Mouse (Mus musculus): ENCODE data around the gene Dlk1. TPM values are rescaled to one million over a fixed set of nuclear protein-coding genes. Genes with fewer than 3 reads are reported as not detected.
A peak's percentile ranks its signal among the peaks of the same experiment; 100 is the strongest.

The Dlk1 gene
- total RNA-seq, 2 experiments from 2014 or later = not detected

- ATAC-seq (replicated peaks; ENCODE audit: poor library complexity, severe bottlenecking) = peak; percentile 65
These were observed 14.9 kb upstream of the Dlk1 start for GRCm38 (mm10) chr12:109437559-109438350.

GRCm38 (mm10) chr12:109438383-109438782 lies 14.2 kb upstream of the Dlk1 start:
- no peak for ATAC-seq (replicated peaks; ENCODE audit: poor library complexity, severe bottlenecking)

- no peak for ATAC-seq (replicated peaks; ENCODE audit: poor library complexity, severe bottlenecking)
These were observed 12.6 kb upstream of the Dlk1 start for GRCm38 (mm10) chr12:109439974-109440373.

- ATAC-seq (replicated peaks; ENCODE audit: poor library complexity, severe bottlenecking) = peak; percentile 55
These were observed 11.3 kb upstream of the Dlk1 start for GRCm38 (mm10) chr12:109441366-109441765.

- ATAC-seq (replicated peaks; ENCODE audit: poor library complexity, severe bottlenecking) = no peak
These were observed 10.5 kb upstream of the Dlk1 start for GRCm38 (mm10) chr12:109442115-109442514.

- no peak for ATAC-seq (replicated peaks; ENCODE audit: poor library complexity, severe bottlenecking)
These were observed 9.3 kb upstream of the Dlk1 start for GRCm38 (mm10) chr12:109443276-109443675.

- no peak for ATAC-seq (replicated peaks; ENCODE audit: poor library complexity, severe bottlenecking)
These were observed 7.6 kb upstream of the Dlk1 start for GRCm38 (mm10) chr12:109444999-109445398.

- ATAC-seq (replicated peaks; ENCODE audit: poor library complexity, severe bottlenecking) = peak; percentile 42
These were observed 7.0 kb upstream of the Dlk1 start for GRCm38 (mm10) chr12:109445499-109446235.

- ATAC-seq (replicated peaks; ENCODE audit: poor library complexity, severe bottlenecking) = peak; percentile 27; the same call in 1 of the 2 replicates
These were observed 6.2 kb upstream of the Dlk1 start for GRCm38 (mm10) chr12:109446236-109446941.

- ATAC-seq (replicated peaks; ENCODE audit: poor library complexity, severe bottlenecking) = 0 out of 2 replicates have a peak, but pooled peaks have one; percentile 20
These were observed 2.9 kb upstream of the Dlk1 start for GRCm38 (mm10) chr12:109449421-109450411.

GRCm38 (mm10) chr12:109453065-109453997 lies 708 bp downstream of the Dlk1 start:
- peak; percentile 46 for ATAC-seq (replicated peaks; ENCODE audit: poor library complexity, severe bottlenecking)

- ATAC-seq (replicated peaks; ENCODE audit: poor library complexity, severe bottlenecking) = no peak
These were observed 1.5 kb downstream of the Dlk1 start for GRCm38 (mm10) chr12:109454137-109454536.

- no peak for ATAC-seq (replicated peaks; ENCODE audit: poor library complexity, severe bottlenecking)
These were observed 4.0 kb downstream of the Dlk1 start for GRCm38 (mm10) chr12:109456531-109457202.

- no peak for ATAC-seq (replicated peaks; ENCODE audit: poor library complexity, severe bottlenecking)
These were observed 5.2 kb downstream of the Dlk1 start for GRCm38 (mm10) chr12:109457836-109458235.

GRCm38 (mm10) chr12:109458896-109459295 lies 6.3 kb downstream of the Dlk1 start:
- ATAC-seq (replicated peaks; ENCODE audit: poor library complexity, severe bottlenecking) = no peak

- ATAC-seq (replicated peaks; ENCODE audit: poor library complexity, severe bottlenecking) = 0 out of 2 replicates have a peak, but pooled peaks have one; percentile 26
These were observed 7.1 kb downstream of the Dlk1 start for GRCm38 (mm10) chr12:109459481-109460401.

- ATAC-seq (replicated peaks; ENCODE audit: poor library complexity, severe bottlenecking) = no peak
These were observed 10.0 kb downstream of the Dlk1 start for GRCm38 (mm10) chr12:109462594-109462993.

All from granulocyte monocyte progenitor cell, adult 5-6 weeks (primary cell).